Mouse (Mus musculus) cerebellum, postnatal 25 days (tissue): ENCODE measurements around the gene Ccne1.
"Not testable (repeated sequence)": the region's sequence is repeated elsewhere in the genome, so short reads cannot be mapped to it uniquely, and the experiment has no call there.

Source experiments
- DNase-seq, 2 experiments: peaks; one replicate each; pipeline ENCODE4 v3.0.0; 2021; ENCODE audit warnings: mixed read lengths in 2 of 2

Ccne1 gene

DNA sequence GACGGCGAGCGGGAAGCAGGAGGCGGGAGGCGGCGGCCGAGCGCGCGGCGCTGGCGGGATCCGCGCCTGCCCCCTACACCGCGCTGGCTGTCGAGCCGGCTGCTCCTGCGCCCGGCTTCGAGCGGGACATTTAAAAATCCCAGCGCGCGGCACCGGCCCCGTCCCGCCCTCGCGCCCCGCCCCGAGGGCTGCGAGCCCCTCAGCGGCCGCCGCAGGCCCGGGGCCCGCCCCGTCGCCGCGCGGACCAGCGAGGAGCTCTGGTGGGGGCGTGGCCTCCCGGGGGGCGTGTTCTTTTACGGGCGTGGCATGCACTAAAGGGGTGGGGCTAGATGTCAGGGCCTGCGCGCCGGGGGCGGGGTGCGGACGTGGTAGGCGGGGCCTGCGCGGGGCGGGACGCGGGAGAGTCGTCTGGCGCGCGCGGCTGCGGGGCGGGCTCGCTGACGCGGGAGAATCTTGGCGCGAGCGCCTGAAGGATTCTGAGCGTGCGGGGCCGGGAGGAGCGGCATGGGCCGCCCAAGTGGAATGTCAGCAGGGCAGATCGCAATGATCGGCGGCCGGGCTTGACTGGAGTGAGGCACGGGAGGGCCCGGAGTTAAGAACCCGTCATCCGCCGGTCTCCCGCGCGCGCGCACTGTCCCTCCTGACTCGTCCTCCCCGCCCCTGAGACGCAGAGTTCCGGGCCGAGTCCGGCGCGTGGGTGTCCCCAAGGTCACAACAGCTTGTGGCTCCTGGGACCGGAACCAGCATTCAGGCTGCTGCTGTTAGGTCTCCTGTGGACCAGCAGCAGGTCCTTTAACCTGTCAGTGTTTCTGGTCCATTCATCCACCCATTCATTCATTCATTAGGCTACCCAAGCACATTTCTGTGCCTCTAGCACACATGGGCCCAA, at the start of gene Ccne1:
Gene Ccne1, minus strand, starts transcription at position 164 of the 889 bp plus-strand sequence.
- DNase-seq = peak; percentile 99 to 100

- no peak for DNase-seq
Observed at GRCm38 (mm10) chr7:38155829-38156228, 48.5 kb upstream of the Ccne1 start.

DNA sequence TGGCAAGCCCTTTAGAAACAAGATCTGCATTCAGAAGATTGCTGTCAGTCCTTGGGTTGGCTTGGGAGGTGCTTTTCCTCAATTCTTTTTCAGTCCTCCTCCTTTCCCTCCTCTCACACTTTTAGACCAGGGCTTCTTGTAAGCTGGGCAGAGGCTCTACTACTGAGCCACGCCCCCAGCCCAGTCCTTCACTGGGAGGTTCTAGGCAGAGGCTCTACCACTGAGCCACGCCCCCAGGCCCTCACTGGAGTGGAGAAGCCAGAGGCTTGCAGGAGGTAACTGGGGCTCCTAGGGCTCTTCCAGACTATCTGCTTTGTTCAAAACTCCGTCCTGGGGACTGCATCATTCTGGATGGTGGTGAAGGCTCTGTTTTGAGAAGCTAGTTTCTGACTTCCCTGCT, 45.2 kb upstream of the Ccne1 start:
- no peak for DNase-seq

DNA sequence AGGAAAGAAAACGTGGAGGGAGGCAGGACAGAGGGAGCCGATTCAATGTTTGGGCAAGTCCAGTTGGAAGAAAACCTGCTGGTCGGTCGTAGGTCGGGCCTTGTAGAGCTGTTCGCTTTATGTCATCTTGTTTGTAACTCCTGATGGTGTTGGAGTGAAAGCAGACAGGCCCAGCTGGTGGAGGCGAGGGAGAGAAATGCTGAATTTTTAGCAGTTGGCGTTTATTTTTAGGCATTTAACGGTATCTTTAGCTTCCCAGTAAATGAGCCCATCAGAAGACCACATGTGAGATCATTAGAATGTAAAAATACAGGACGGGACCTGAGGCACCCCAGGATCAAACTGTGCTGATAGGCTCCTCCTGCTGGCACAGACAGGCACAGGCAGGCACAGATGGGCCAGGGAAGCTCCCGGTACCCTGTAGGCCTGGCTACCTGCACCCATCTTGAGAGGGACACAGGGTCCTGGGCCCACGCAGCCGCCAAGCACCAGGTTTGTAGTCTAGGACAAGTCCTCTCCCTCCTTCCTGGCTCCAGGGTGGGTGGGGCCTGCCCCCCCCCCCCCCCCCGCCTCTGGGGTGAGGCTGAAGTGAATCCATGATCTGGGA, 44.5 kb upstream of the Ccne1 start:
- DNase-seq = no peak

GRCm38 (mm10) chr7:38147477-38147876, 40.1 kb upstream of the Ccne1 start:
- no peak for DNase-seq

GRCm38 (mm10) chr7:38141747-38142545, 34.6 kb upstream of the Ccne1 start:
- peak; percentile 92 to 95 for DNase-seq

DNA sequence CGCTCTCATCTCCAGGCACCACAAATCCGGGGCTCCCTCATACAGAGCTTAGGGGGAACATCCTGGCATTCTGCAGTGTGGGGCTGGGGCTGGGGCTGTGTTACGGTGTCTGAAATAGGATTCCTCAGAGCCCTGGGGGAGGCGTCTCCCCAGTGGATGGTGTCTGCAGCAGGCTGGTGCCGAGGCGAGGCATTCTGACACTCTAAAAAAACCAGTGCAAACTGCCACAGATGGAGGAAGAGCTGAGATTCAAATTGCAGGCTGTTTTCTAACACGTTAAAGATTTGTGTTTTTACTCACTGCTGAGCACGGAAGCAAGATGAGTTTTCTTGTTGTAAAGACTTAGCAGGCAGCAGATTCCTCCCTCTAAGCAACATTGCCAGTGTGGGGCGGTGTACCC, 33.0 kb upstream of the Ccne1 start:
- no peak for DNase-seq

DNA sequence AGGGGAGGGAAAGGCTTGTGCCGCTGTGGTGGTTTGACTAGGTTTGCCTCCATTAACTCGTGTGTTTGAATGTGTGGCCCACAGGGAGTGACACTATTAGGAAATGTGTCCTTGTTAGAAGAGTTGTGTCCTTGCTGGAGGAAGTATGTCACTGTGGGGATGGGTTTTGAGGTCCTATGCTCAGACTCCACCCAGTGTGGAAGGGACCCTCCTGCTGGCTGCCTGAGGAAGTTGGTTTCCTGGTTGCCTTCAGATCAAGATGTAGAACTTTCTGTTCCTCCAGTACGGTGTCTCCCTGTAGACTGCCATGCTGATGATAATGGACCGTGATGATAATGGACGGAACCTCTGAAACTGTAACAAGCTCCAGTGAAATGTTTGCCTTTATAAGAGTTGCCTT, 27.1 kb upstream of the Ccne1 start:
- DNase-seq = no peak

DNA sequence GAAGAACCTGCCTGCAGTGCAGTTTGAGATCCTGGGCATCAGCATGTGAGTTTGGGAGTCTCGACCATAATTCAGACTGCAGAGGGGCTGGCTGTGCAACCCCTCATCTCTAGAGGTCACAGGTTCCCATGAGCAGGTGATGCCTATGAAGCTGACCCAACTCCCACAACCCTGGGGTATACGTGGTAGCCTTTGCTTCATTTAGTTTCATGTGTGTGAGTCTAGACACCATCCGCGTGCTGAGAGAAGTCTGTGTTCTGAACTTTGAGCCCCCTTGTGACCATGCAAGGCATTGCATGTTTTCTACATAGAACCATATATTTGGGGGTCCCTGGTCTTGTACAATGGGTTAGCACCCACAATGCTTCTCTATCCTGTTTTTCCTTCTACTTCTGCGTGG, 23.9 kb upstream of the Ccne1 start:
- peak; percentile 26 to 63 for DNase-seq

GRCm38 (mm10) chr7:38129986-38130729, 22.8 kb upstream of the Ccne1 start:
- no peak for DNase-seq

GRCm38 (mm10) chr7:38129491-38129890, 22.2 kb upstream of the Ccne1 start:
- peak in 1 of 2 experiments; percentile 32 for DNase-seq

DNA sequence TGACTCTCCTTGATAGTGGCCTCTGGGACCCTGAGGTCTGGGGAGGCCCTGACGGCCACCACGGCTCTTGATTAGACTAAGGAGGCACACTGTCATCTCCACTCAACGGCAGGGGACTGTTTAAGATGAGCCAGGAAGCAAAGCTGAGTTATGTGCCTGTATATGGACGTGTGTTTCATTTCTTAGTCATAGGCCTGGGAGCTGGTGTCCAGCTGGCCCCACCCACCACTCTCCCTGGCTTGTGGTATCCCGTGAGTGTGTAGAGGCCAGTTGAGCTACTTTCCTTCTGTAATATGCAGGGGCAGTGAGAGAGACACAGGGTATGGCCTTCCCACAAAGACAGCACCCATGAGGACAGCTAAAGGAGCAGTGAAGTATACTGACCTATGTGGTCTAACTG, 20.9 kb upstream of the Ccne1 start:
- DNase-seq = not testable (repeated sequence)

GRCm38 (mm10) chr7:38125565-38126159, 18.3 kb upstream of the Ccne1 start:
- DNase-seq = peak; percentile 67 to 72

DNA sequence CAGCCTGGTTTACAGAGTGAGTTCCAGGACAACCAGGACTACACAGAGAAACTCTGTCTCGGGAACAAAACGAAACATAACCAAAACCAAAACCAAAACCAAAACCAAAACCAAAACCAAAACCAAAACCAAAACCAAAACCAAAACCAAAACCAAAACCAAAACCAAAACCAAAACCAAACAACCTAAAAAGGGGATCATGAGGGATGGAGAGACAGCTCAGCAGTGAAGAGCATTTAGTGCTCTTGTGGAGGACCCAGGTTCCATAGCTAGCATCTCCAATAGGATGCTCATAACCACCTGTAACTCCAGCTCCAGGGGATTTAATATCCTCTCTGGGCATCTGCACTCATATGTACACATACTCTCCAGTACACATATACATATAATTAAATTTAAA, 16.8 kb upstream of the Ccne1 start:
- not testable (repeated sequence) for DNase-seq

- DNase-seq = no peak
Observed at GRCm38 (mm10) chr7:38118594-38118993, 11.3 kb upstream of the Ccne1 start.

GRCm38 (mm10) chr7:38112451-38112850, 5.1 kb upstream of the Ccne1 start:
- no peak for DNase-seq

DNA sequence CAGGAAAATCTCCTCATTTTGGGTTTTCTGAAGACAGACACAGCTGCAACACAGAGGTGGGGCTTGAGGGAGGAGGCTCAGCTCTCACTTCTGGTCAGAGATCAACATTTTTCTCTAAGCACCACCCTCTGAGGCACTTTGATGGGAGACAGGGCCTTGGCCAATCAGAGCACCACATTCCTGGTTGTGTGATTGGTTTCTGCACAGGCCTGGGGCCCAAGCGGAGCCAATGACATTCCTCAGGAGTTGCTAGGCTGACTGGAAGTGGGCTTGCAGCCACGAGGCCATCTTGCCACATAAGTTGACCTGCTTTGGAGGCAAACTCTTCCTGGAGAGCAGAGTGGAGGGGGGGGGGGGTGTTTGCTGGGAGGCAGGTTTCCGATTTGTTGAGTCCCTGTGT, 4.7 kb upstream of the Ccne1 start:
- peak; percentile 29 to 54 for DNase-seq

GRCm38 (mm10) chr7:38108260-38108632, 912 bp upstream of the Ccne1 start:
- peak in 1 of 2 experiments; percentile 30 for DNase-seq

GRCm38 (mm10) chr7:38106711-38107311, 523 bp downstream of the Ccne1 start:
- peak; percentile 43 to 66 for DNase-seq

- DNase-seq = no peak
Observed at GRCm38 (mm10) chr7:38105379-38105778, 2.0 kb downstream of the Ccne1 start.

DNA sequence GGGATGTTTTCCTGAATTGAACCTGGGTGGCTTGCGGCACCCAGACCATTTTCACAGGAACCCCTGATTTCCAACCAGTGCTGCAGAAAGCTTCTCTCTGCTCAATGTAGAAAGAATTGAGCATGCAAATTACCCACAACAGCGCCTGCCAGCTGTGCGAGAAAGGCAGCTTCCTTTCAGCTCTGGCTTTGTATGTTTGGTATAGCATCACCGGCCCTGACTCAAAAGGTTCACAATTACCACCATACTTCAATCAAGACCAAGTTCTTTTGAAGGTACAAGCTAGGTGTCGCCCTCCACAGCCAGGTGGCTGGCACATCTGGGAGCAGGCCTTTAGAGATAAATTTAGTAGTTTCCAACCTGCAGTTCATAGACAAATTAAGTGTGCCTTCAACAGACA, 3.2 kb downstream of the Ccne1 start:
- DNase-seq = no peak

DNA sequence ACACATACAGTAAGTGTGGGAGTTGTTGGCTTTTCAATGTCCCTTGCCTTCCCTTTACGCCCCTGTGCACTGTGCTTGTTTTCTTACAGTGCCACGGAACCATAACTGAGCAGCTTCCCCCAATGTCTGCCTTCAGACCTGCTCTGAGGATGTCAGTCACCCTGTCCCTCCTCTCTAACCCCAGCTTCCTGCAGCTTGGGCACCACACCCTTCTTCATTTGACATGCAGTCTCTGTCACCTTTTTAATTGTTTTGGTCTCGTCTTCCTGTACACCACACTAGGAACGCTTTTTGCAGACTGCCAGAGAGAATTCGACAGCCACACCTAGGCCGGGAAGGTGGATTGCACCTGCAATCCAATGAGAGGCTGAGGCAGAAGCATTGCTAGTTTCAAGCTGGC, 13.0 kb downstream of the Ccne1 start:
- DNase-seq = no peak
